Mouse (Mus musculus) cerebral cortex, adult 2 months (tissue): Measurements from ENCODE around the gene Morc3.

Experiments used
- WGBS: fragments of 180-500 bp; shearing (Covaris S2); methylation state at CpG from one replicate; pipeline ENCODE4 v1.1.7; 2018; 5-methylcytosine and 5-hydroxymethylcytosine counted together

Gene Morc3

DNA sequence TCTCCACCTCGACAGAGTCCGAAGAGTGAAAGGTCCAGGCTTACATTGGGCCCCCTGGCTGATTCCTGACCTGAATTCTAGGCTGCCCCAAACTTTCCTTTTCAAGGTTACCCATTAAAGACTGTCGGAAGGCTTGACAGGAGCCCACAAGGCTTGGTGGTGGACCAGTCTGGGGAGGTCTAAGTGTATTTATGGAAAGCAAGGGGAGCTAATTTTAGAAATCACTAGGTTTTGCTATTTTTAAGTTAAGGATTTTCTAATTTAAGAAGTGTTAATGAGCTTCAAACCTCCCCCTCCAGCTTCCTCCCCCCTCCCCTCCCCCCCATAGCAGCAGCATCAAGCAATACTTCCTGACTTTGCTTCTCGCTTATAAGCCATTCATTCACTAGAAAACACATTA lies 88.8 kb downstream of the Morc3 start:
- 81% methylated on average over 4 of the region's 4 CpGs for WGBS

DNA sequence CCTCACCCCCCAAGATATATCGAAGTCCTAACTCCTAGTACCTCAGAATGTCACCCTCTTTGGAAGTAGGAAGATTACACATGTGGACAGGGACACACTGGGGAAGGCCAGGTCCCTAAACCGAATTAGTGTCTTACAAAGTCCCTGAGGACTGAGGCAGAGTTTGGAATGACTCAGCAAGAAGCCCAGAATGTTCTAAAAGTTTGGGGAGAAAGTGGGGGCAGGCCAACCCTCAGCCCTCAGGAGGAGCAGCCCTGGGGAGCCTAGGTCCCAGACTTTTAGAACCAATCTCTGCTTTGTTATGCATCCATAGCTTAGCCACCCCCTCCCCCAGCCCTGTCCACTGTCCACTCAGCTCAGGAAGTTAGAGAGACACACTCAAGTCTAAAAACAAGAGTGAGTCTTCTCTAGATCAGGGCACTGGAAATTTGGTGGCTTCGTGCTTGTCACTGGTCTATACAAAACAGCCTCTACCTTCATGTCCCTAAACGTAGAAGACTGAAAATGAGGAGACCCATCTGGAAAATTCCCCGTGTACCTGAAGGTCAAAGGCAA lies 91.0 kb downstream of the Morc3 start:
- WGBS: 85% methylated on average over 5 of the region's 5 CpGs

DNA sequence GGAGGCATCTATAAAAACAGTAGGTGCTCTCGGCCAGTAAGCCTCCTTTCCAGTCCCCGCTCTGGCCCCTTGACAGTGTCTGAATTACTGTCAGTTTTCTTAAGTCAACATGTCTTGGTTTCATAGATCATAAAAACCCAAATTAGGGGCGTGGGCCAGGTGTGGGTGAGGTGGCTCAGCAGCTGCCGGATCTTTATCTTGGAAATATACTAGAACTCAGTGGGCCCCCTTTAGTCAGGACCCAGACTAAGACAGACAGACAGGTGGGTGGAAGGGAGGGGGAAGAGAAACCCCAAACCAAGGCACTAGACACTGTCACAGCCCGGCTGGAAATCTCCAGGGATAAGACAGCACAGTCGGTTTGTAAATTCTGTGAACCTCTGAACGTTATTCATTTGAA lies 91.9 kb downstream of the Morc3 start:
- 80% methylated on average over 7 of the region's 7 CpGs for WGBS
